Mouse (Mus musculus): ENCODE data around the gene Tgfb2. TPM values are rescaled to one million over a fixed set of nuclear protein-coding genes. Genes with fewer than 3 reads are reported as not detected.

Gene Tgfb2
- polyA plus RNA-seq, 1 experiment from 2014 or later = 24.5 TPM

- Histone ChIP-seq H3K4me1 (ENCODE audit: control insufficient read depth, insufficient read depth, low read length) (peaks cover 6% of the 10 kb centered on the region), H3K36me3 (ENCODE audit: control insufficient read depth, insufficient read depth, low read length) (no peaks in the 10 kb centered on the region), H3K27ac (ENCODE audit: low read length) (no peak overlapping the region), H3K9me3 (replicated peaks; ENCODE audit: control insufficient read depth, low read length) (no peaks in the 10 kb centered on the region), H3K4me3 (replicated peaks; ENCODE audit: low read length) (no peak overlapping the region), H3K4me2 (ENCODE audit: low read depth, low read length) (no peak overlapping the region), H3K9ac (ENCODE audit: low read length) (no peak overlapping the region), H3K27me3 (ENCODE audit: control insufficient read depth, insufficient read depth, low read length) (no peaks in the 10 kb centered on the region)
- no peak for ATAC-seq (ENCODE audit: insufficient read depth, low FRiP score)
- 83% methylated on average over 5 of the region's 5 CpGs for WGBS
Observed at GRCm38 (mm10) chr1:186610481-186610880, 95.3 kb downstream of the Tgfb2 start.

GRCm38 (mm10) chr1:186609793-186610233 lies 96.0 kb downstream of the Tgfb2 start:
- H3K9me3 ChIP-seq (replicated peaks; ENCODE audit: control insufficient read depth, low read length) = no peaks in the 10 kb centered on the region
- no peak overlapping the region for H3K4me3 ChIP-seq (replicated peaks; ENCODE audit: low read length)
- peaks cover 7% of the 10 kb centered on the region for H3K4me1 ChIP-seq (ENCODE audit: control insufficient read depth, insufficient read depth, low read length)
- peak; percentile 88 for ATAC-seq (ENCODE audit: insufficient read depth, low FRiP score)
- WGBS = 21% methylated on average over 9 of the region's 10 CpGs
- H3K9ac ChIP-seq (ENCODE audit: low read length) = peak overlapping the region; percentile 16; the same call in 1 of the 2 replicates
- no peak overlapping the region for H3K27ac ChIP-seq (ENCODE audit: low read length)
- H3K27me3 ChIP-seq (ENCODE audit: control insufficient read depth, insufficient read depth, low read length) = no peaks in the 10 kb centered on the region
- peak overlapping the region; percentile 33 for H3K4me2 ChIP-seq (ENCODE audit: low read depth, low read length)
- H3K36me3 ChIP-seq (ENCODE audit: control insufficient read depth, insufficient read depth, low read length) = no peaks in the 10 kb centered on the region

- Histone ChIP-seq H3K4me2 (ENCODE audit: low read depth, low read length) (no peak overlapping the region), H3K9me3 (replicated peaks; ENCODE audit: control insufficient read depth, low read length) (no peaks in the 10 kb centered on the region), H3K9ac (ENCODE audit: low read length) (no peak overlapping the region), H3K27me3 (ENCODE audit: control insufficient read depth, insufficient read depth, low read length) (no peaks in the 10 kb centered on the region), H3K36me3 (ENCODE audit: control insufficient read depth, insufficient read depth, low read length) (no peaks in the 10 kb centered on the region), H3K4me1 (ENCODE audit: control insufficient read depth, insufficient read depth, low read length) (peaks cover 7% of the 10 kb centered on the region), H3K4me3 (replicated peaks; ENCODE audit: low read length) (no peak overlapping the region), H3K27ac (ENCODE audit: low read length) (no peak overlapping the region)
- WGBS = 89% methylated on average over 3 of the region's 3 CpGs
- ATAC-seq (ENCODE audit: insufficient read depth, low FRiP score) = no peak
Observed at GRCm38 (mm10) chr1:186608116-186608515, 97.7 kb downstream of the Tgfb2 start.

- no peaks in the 10 kb centered on the region for H3K36me3 ChIP-seq (ENCODE audit: control insufficient read depth, insufficient read depth, low read length)
- H3K27ac ChIP-seq (ENCODE audit: low read length) = no peak overlapping the region
- no peak for ATAC-seq (ENCODE audit: insufficient read depth, low FRiP score)
- no peaks in the 10 kb centered on the region for H3K27me3 ChIP-seq (ENCODE audit: control insufficient read depth, insufficient read depth, low read length)
- H3K4me2 ChIP-seq (ENCODE audit: low read depth, low read length) = no peak overlapping the region
- H3K4me3 ChIP-seq (replicated peaks; ENCODE audit: low read length) = no peak overlapping the region
- no peak overlapping the region for H3K9ac ChIP-seq (ENCODE audit: low read length)
- 67% methylated on average over 2 of the region's 2 CpGs for WGBS
- H3K9me3 ChIP-seq (replicated peaks; ENCODE audit: control insufficient read depth, low read length) = no peaks in the 10 kb centered on the region
- peaks cover 7% of the 10 kb centered on the region for H3K4me1 ChIP-seq (ENCODE audit: control insufficient read depth, insufficient read depth, low read length)
Observed at GRCm38 (mm10) chr1:186605635-186606034, 100.2 kb downstream of the Tgfb2 start.

- no peak overlapping the region for H3K4me2 ChIP-seq (ENCODE audit: low read depth, low read length)
- H3K27ac ChIP-seq (ENCODE audit: low read length) = no peak overlapping the region
- H3K4me1 ChIP-seq (ENCODE audit: control insufficient read depth, insufficient read depth, low read length) = 0 out of 2 replicates have a peak, but pooled peaks cover 2% of the 10 kb centered on the region
- H3K9me3 ChIP-seq (replicated peaks; ENCODE audit: control insufficient read depth, low read length) = no peaks in the 10 kb centered on the region
- H3K9ac ChIP-seq (ENCODE audit: low read length) = no peak overlapping the region
- H3K4me3 ChIP-seq (replicated peaks; ENCODE audit: low read length) = no peak overlapping the region
- H3K36me3 ChIP-seq (ENCODE audit: control insufficient read depth, insufficient read depth, low read length) = no peaks in the 10 kb centered on the region
- no peak for ATAC-seq (ENCODE audit: insufficient read depth, low FRiP score)
- no peaks in the 10 kb centered on the region for H3K27me3 ChIP-seq (ENCODE audit: control insufficient read depth, insufficient read depth, low read length)
- WGBS = 89% methylated on average over 5 of the region's 5 CpGs
Observed at GRCm38 (mm10) chr1:186604124-186604523, 101.7 kb downstream of the Tgfb2 start.

- no peaks in the 10 kb centered on the region for H3K36me3 ChIP-seq (ENCODE audit: control insufficient read depth, insufficient read depth, low read length)
- H3K27ac ChIP-seq (ENCODE audit: low read length) = no peak overlapping the region
- H3K4me2 ChIP-seq (ENCODE audit: low read depth, low read length) = no peak overlapping the region
- no peaks in the 10 kb centered on the region for H3K27me3 ChIP-seq (ENCODE audit: control insufficient read depth, insufficient read depth, low read length)
- ATAC-seq (ENCODE audit: insufficient read depth, low FRiP score) = no peak
- H3K9ac ChIP-seq (ENCODE audit: low read length) = no peak overlapping the region
- no peaks in the 10 kb centered on the region for H3K9me3 ChIP-seq (replicated peaks; ENCODE audit: control insufficient read depth, low read length)
- no peaks in the 10 kb centered on the region for H3K4me1 ChIP-seq (ENCODE audit: control insufficient read depth, insufficient read depth, low read length)
- 76% methylated on average over 2 of the region's 2 CpGs for WGBS
- H3K4me3 ChIP-seq (replicated peaks; ENCODE audit: low read length) = no peak overlapping the region
Observed at GRCm38 (mm10) chr1:186588226-186588625, 117.6 kb downstream of the Tgfb2 start.

- ATAC-seq (ENCODE audit: insufficient read depth, low FRiP score) = no peak
- Histone ChIP-seq H3K9me3 (replicated peaks; ENCODE audit: control insufficient read depth, low read length) (no peaks in the 10 kb centered on the region), H3K4me1 (ENCODE audit: control insufficient read depth, insufficient read depth, low read length) (no peaks in the 10 kb centered on the region), H3K27ac (ENCODE audit: low read length) (no peak overlapping the region), H3K36me3 (ENCODE audit: control insufficient read depth, insufficient read depth, low read length) (no peaks in the 10 kb centered on the region), H3K9ac (ENCODE audit: low read length) (no peak overlapping the region), H3K4me2 (ENCODE audit: low read depth, low read length) (no peak overlapping the region), H3K4me3 (replicated peaks; ENCODE audit: low read length) (no peak overlapping the region), H3K27me3 (ENCODE audit: control insufficient read depth, insufficient read depth, low read length) (no peaks in the 10 kb centered on the region)
- WGBS = 73% methylated on average over 8 of the region's 8 CpGs
Observed at GRCm38 (mm10) chr1:186587065-186587804, 118.6 kb downstream of the Tgfb2 start.

GRCm38 (mm10) chr1:186585571-186586164 lies 120.1 kb downstream of the Tgfb2 start:
- H3K4me3 ChIP-seq (replicated peaks; ENCODE audit: low read length) = no peak overlapping the region
- H3K9ac ChIP-seq (ENCODE audit: low read length) = no peak overlapping the region
- ATAC-seq (ENCODE audit: insufficient read depth, low FRiP score) = no peak
- no peaks in the 10 kb centered on the region for H3K36me3 ChIP-seq (ENCODE audit: control insufficient read depth, insufficient read depth, low read length)
- no peaks in the 10 kb centered on the region for H3K9me3 ChIP-seq (replicated peaks; ENCODE audit: control insufficient read depth, low read length)
- 57% methylated on average over 2 of the region's 2 CpGs for WGBS
- no peak overlapping the region for H3K27ac ChIP-seq (ENCODE audit: low read length)
- no peaks in the 10 kb centered on the region for H3K27me3 ChIP-seq (ENCODE audit: control insufficient read depth, insufficient read depth, low read length)
- H3K4me1 ChIP-seq (ENCODE audit: control insufficient read depth, insufficient read depth, low read length) = peaks cover 3% of the 10 kb centered on the region; the same call in 1 of the 2 replicates
- no peak overlapping the region for H3K4me2 ChIP-seq (ENCODE audit: low read depth, low read length)

GRCm38 (mm10) chr1:186583933-186584332 lies 121.9 kb downstream of the Tgfb2 start:
- ATAC-seq (ENCODE audit: insufficient read depth, low FRiP score) = no peak
- peaks cover 3% of the 10 kb centered on the region; the same call in 1 of the 2 replicates for H3K4me1 ChIP-seq (ENCODE audit: control insufficient read depth, insufficient read depth, low read length)
- no peak overlapping the region for H3K9ac ChIP-seq (ENCODE audit: low read length)
- H3K4me2 ChIP-seq (ENCODE audit: low read depth, low read length) = no peak overlapping the region
- no peaks in the 10 kb centered on the region for H3K9me3 ChIP-seq (replicated peaks; ENCODE audit: control insufficient read depth, low read length)
- H3K36me3 ChIP-seq (ENCODE audit: control insufficient read depth, insufficient read depth, low read length) = no peaks in the 10 kb centered on the region
- H3K4me3 ChIP-seq (replicated peaks; ENCODE audit: low read length) = no peak overlapping the region
- H3K27me3 ChIP-seq (ENCODE audit: control insufficient read depth, insufficient read depth, low read length) = no peaks in the 10 kb centered on the region
- H3K27ac ChIP-seq (ENCODE audit: low read length) = no peak overlapping the region
